Mouse (Mus musculus) lung, embryonic 16.5 days (tissue): Measurements from ENCODE around the gene Slc45a1. TPM values are rescaled to one million over a fixed set of nuclear protein-coding genes. Genes with fewer than 3 reads are reported as not detected.
A peak's percentile ranks its signal among the peaks of the same experiment; 100 is the strongest.

Experiments
- ATAC-seq: fragments of 200-750 bp; cut with Nextera tagmentation; 2 replicates; pipeline ENCODE4 v1.8.0; 2017; ENCODE audit warnings: low read depth, mild to moderate bottlenecking, moderate library complexity
- H3K27ac ChIP-seq: fragments of 300-500 bp; sonication (generic); 2 replicates; pipeline ENCODE4 v1.5.1; 2014; ENCODE audit warnings: mild to moderate bottlenecking, control low read depth, low read length
- H3K27me3 ChIP-seq: fragments of 300-500 bp; sonication (generic); 2 replicates; pipeline ENCODE4 v1.6.1; 2014; ENCODE audit warnings: low read depth, low read length, mixed read lengths; ENCODE audit not compliant: control insufficient read depth, insufficient read depth
- H3K36me3 ChIP-seq: fragments of 300-500 bp; sonication (generic); 2 replicates; pipeline ENCODE4 v1.6.1; 2014; ENCODE audit warnings: low read length; ENCODE audit not compliant: control insufficient read depth, insufficient read depth
- H3K4me1 ChIP-seq: fragments of 300-500 bp; sonication (generic); replicated peaks from 2 replicates; pipeline ENCODE4 v1.6.1; 2014; ENCODE audit warnings: low read length, mixed read lengths; ENCODE audit not compliant: control insufficient read depth, insufficient read depth
- H3K4me2 ChIP-seq: fragments of 300-500 bp; sonication (generic); 2 replicates; pipeline ENCODE4 v1.6.1; 2014; ENCODE audit warnings: low read depth, low read length, control low read depth
- H3K4me3 ChIP-seq: fragments of 300-500 bp; sonication (generic); 2 replicates; pipeline ENCODE4 v1.5.1; 2014; ENCODE audit warnings: mild to moderate bottlenecking, low read length, control low read depth
- H3K9ac ChIP-seq: fragments of 300-500 bp; sonication (generic); 2 replicates; pipeline ENCODE4 v1.6.1; 2014; ENCODE audit warnings: low read length, control low read depth
- H3K9me3 ChIP-seq: fragments of 300-500 bp; sonication (generic); 2 replicates; pipeline ENCODE4 v1.6.1; 2016; ENCODE audit warnings: low read length; ENCODE audit not compliant: control insufficient read depth
- WGBS: fragments of 180-500 bp; shearing (Covaris S2); extraction: QIAGEN DNeasy Blood & Tissue Kit; methylation state at CpG from one replicate; pipeline ENCODE4 v1.1.7; 2014; 5-methylcytosine and 5-hydroxymethylcytosine counted together
- polyA plus RNA-seq: library from polyadenylated mRNA; unstranded; fragments of >200 nt; fragmentation: Nextera tagmentation; extraction: Ambion mirVana; gene quantifications from 2 replicates; pipeline ENCODE4 v1.2.1, GENCODE M21; 2015

The Slc45a1 gene
- polyA plus RNA-seq, 1 experiment from 2014 or later: 0.14 TPM

DNA sequence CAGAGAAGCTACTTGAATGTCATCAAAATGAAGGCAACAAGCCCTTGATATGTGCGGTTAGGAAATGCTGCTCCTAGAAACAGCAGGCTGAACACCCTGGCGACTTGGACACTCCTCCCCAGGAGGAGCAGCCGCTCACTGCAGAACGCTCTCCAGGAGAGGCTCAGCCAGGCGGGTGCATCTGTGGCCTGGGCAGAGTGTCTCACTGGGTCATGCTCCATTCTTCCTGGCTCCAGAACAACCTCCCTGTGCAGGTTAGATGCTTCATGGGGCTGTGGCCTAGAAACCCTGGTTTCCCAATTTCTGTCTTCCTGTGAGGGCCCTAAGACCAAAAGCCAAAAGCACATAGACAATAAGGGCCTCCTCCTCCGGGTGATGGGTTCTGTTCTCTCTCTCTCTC is 15.3 kb downstream of the Slc45a1 start:
- Histone ChIP-seq H3K36me3 (no peaks in the 10 kb centered on the region), H3K9me3 (no peaks in the 10 kb centered on the region), H3K4me1 (no peaks in the 10 kb centered on the region), H3K4me2 (no peak overlapping the region), H3K4me3 (no peak overlapping the region), H3K9ac (no peak overlapping the region), H3K27ac (no peak overlapping the region), H3K27me3 (no peaks in the 10 kb centered on the region)
- ATAC-seq: no peak
- WGBS: 76% methylated on average over 6 of the region's 6 CpGs

DNA sequence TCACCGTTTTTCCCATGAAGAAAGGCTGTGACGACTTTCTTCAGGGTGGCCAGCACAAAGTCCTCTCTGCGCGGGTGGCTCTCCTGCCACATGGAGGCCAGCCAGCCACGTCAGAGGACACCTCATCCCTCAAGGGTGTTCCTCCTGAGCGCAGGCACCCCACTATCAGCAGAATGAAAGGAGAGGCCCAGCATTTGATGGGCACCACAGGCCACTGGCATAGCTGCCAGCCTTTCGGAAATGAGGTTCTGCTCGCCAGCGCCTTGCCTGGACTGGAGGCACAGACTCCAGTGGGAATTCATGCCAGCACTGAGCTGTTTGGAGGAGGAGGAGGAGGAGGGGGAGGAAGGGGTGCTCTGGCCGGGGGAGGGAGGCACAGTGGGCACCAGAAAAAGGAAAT is 16.4 kb downstream of the Slc45a1 start:
- ATAC-seq: no peak
- H3K27ac ChIP-seq: no peak overlapping the region
- no peaks in the 10 kb centered on the region for H3K36me3 ChIP-seq
- no peaks in the 10 kb centered on the region for H3K27me3 ChIP-seq
- no peak overlapping the region for H3K4me3 ChIP-seq
- no peak overlapping the region for H3K9ac ChIP-seq
- no peak overlapping the region for H3K4me2 ChIP-seq
- WGBS: 73% methylated on average over 10 of the region's 10 CpGs
- H3K4me1 ChIP-seq: no peaks in the 10 kb centered on the region
- H3K9me3 ChIP-seq: no peaks in the 10 kb centered on the region

DNA sequence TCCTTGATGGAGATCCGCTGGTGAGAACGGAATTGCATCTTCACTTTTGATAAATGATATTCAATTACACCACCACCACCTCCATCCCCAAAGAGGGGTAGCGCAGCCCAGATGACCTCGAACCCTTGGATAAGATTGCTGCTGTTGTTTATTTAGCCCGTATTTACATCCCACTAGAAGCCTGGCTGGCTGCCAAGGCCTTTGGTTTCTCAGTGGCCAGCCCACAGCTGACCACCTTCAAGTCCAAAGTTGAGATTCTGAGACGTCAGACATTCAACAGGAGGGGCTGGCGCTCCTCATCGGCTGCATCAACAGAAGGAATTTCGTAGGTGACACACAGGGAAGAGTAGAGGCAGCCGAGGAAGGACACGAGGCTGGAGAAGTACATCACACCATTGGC is 22.7 kb downstream of the Slc45a1 start:
- no peak for ATAC-seq
- Histone ChIP-seq H3K9me3 (no peaks in the 10 kb centered on the region), H3K9ac (no peak overlapping the region), H3K4me2 (no peak overlapping the region), H3K4me3 (no peak overlapping the region), H3K27ac (no peak overlapping the region), H3K27me3 (no peaks in the 10 kb centered on the region), H3K4me1 (no peaks in the 10 kb centered on the region), H3K36me3 (no peaks in the 10 kb centered on the region)
- 42% methylated on average over 11 of the region's 11 CpGs for WGBS

DNA sequence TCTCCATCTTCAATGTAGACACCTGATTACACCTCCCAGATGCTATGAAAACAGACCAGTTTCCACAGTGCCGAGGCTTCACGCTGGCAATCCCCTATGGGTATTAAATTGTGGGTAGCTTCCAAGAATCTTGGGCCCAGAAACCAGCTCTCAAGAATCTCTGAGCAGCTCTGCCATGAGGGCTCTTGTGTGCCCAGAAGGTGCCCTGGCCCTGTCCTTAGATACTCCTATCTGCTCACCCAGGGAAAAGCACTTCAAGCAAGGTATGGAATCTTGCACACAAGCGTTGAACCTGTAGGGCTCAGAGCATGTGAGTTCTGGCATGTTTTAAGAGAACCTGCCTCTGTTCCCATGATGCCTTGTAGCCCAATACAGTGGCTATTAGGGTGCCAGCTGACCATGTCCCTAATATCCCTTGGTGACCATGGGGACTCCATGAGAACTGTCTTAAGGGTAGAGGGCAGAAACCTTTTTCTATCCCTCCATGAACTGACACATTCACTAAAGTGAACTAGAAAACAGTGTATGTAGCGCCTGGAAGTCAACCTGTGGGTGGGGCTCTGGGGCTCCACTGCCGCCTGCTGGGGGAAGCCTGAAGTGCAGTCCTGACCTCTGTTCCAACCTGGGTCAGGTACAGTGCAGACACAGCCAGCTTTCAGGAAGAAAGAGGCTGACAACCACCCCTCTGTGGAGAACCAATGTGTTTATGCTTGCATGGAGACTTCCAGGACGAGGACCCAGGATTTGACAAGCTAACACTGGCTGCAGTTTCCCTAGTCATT is 25.8 kb downstream of the Slc45a1 start:
- peaks cover under 1% of the 10 kb centered on the region; the same call in 1 of the 2 replicates for H3K4me1 ChIP-seq
- H3K9me3 ChIP-seq: no peaks in the 10 kb centered on the region
- no peak overlapping the region for H3K4me3 ChIP-seq
- ATAC-seq: no peak
- 42% methylated on average over 6 of the region's 6 CpGs for WGBS
- H3K9ac ChIP-seq: no peak overlapping the region
- no peak overlapping the region for H3K4me2 ChIP-seq
- H3K36me3 ChIP-seq: peaks cover 3% of the 10 kb centered on the region; the same call in 1 of the 2 replicates
- H3K27me3 ChIP-seq: no peaks in the 10 kb centered on the region
- no peak overlapping the region for H3K27ac ChIP-seq

DNA sequence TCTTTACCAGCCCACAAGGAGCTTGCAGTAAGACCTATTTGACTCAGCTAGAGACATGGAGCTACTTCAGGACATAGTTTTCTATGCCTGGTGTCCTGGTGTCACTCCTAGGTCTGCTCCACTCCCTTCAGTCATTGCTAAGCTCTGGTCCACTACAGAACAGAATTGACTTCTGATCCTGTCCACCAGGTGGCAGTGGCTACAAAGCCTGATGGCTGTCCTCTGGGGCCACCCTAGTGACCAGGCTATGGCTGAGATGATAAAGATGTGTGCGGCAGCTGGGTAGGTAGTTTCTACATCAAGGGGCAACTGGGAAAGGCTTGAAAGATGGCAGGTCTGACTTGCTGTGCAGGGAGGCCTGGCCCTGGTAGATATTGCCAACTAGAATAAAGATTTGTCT is 26.5 kb downstream of the Slc45a1 start:
- H3K9ac ChIP-seq: no peak overlapping the region
- H3K4me2 ChIP-seq: no peak overlapping the region
- no peaks in the 10 kb centered on the region for H3K27me3 ChIP-seq
- H3K4me3 ChIP-seq: no peak overlapping the region
- H3K4me1 ChIP-seq: peaks cover 2% of the 10 kb centered on the region; the same call in 1 of the 2 replicates
- peaks cover 3% of the 10 kb centered on the region; the same call in 1 of the 2 replicates for H3K36me3 ChIP-seq
- ATAC-seq: peak; percentile 65
- no peak overlapping the region for H3K27ac ChIP-seq
- no peaks in the 10 kb centered on the region for H3K9me3 ChIP-seq
- 37% methylated on average over 1 of the region's 1 CpGs for WGBS

DNA sequence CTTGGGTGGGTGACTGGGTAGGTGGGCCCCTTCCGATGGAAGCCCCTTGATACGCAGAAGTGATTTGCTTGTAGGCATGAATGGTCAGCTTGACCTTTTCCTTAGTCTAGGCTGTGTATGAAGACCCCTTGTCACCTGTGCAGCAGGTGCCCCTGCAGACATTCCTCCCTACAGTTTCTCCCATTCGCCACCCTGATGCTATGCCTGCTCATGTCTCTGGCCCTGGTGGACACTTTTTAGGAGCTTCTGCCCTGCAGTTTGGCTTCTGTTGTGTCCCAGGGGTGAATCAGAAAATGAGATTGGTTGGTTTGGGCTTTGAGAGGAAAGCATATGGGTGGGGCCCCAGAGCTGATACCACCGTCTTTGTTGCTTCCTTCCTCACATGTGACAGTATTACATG is 27.0 kb downstream of the Slc45a1 start:
- Histone ChIP-seq H3K4me3 (no peak overlapping the region), H3K9ac (no peak overlapping the region), H3K4me1 (peaks cover 2% of the 10 kb centered on the region; the same call in 1 of the 2 replicates), H3K36me3 (peaks cover 3% of the 10 kb centered on the region; the same call in 1 of the 2 replicates), H3K4me2 (no peak overlapping the region), H3K9me3 (no peaks in the 10 kb centered on the region), H3K27me3 (no peaks in the 10 kb centered on the region), H3K27ac (no peak overlapping the region)
- 66% methylated on average over 4 of the region's 4 CpGs for WGBS
- no peak for ATAC-seq

DNA sequence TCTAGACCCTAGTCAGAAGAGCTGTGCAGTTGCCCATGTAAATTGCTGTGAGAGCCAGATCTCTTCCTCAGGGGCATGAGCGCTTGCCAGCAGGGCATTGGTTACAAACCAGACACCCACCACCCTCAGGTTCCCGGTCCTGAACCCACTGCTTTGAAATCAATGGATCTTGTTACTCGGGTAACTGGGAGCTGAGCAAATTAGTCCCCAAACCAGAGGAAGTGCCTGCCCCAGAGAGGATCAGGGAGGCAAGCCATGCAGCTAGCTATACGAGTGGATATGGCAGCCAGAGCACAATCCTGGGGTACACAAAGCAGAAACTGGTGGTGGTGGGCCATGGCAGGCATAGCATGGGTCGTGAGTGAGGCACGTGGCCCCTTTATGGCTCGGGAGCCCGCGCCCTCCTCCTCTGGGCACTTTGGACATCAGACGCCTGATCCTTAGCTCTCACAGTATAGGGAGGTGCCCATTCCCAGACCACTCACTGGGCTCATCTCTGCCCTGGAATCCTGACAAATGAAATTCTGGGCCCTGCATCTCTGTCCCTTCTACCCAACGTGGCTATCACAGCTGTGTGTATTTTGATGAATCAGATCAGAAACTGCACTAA is 27.7 kb downstream of the Slc45a1 start:
- Histone ChIP-seq H3K4me1 (peaks cover 2% of the 10 kb centered on the region; the same call in 1 of the 2 replicates), H3K27me3 (no peaks in the 10 kb centered on the region), H3K9me3 (no peaks in the 10 kb centered on the region), H3K4me2 (no peak overlapping the region), H3K9ac (no peak overlapping the region), H3K27ac (no peak overlapping the region), H3K4me3 (no peak overlapping the region), H3K36me3 (peaks cover 6% of the 10 kb centered on the region)
- WGBS: 62% methylated on average over 11 of the region's 11 CpGs
- no peak for ATAC-seq

DNA sequence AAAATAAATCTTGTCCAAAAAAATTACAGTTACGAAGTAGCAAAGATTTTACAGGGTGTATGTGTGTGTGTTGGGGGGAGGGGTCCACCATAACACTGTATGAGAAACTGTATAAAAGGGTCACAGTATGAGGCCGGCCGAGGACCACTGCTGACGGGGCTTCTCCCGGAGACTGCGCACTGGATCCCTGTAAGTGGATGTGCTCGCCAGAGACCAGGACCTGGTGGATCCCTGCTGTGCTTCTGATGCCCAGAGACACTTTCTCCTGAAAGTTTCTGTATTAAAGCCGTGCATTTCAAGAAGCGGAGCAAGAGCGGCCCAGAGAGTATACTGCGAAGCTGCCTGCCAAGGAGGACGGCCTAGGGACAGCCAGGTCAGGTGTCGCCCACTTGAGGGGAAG is 29.3 kb downstream of the Slc45a1 start:
- H3K9ac ChIP-seq: no peak overlapping the region
- 88% methylated on average over 13 of the region's 13 CpGs for WGBS
- H3K27me3 ChIP-seq: no peaks in the 10 kb centered on the region
- H3K27ac ChIP-seq: no peak overlapping the region
- H3K9me3 ChIP-seq: no peaks in the 10 kb centered on the region
- H3K4me2 ChIP-seq: no peak overlapping the region
- no peak overlapping the region for H3K4me3 ChIP-seq
- no peak for ATAC-seq
- peaks cover 2% of the 10 kb centered on the region; the same call in 1 of the 2 replicates for H3K4me1 ChIP-seq
- H3K36me3 ChIP-seq: peaks cover 18% of the 10 kb centered on the region

DNA sequence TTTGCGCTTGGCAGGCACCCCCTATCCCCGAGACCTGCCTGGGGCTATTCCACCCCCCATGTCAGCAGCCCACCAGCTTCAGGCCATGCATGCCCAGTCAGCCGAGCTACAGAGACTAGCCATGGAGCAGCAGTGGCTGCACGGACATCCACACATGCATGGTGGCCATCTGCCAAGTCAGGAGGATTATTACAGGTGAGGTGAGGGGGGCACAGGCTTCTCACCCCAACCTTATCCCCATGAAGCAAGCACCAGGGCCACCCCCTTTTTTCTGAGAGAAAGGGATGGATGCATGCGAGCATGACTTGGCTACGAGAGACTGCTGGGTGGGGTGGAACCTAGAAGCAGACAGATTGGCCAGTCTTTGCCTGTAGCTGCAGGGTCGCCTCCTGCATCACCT is 33.0 kb downstream of the Slc45a1 start:
- no peak for ATAC-seq
- WGBS: 86% methylated on average over 7 of the region's 7 CpGs
- Histone ChIP-seq H3K4me3 (no peak overlapping the region), H3K27me3 (no peaks in the 10 kb centered on the region), H3K9me3 (no peaks in the 10 kb centered on the region), H3K27ac (no peak overlapping the region), H3K4me1 (peaks cover 2% of the 10 kb centered on the region), H3K36me3 (peaks cover 52% of the 10 kb centered on the region), H3K9ac (no peak overlapping the region), H3K4me2 (no peak overlapping the region)
